Mouse (Mus musculus) liver, embryonic 15.5 days (tissue): ENCODE measurements around the gene Pak6. TPM values are rescaled to one million over a fixed set of nuclear protein-coding genes. Genes with fewer than 3 reads are reported as not detected.

Source experiments
- ATAC-seq: fragments of 200-750 bp; cut with Nextera tagmentation; 2 replicates; pipeline ENCODE4 v1.8.0; 2017; ENCODE audit warnings: moderate number of reproducible peaks, mild to moderate bottlenecking, moderate library complexity; ENCODE audit not compliant: insufficient read depth
- H3K27ac ChIP-seq: fragments of 300-500 bp; sonication (generic); replicated peaks from 2 replicates; pipeline ENCODE4 v1.5.1; 2015; ENCODE audit warnings: mild to moderate bottlenecking, inconsistent platforms
- H3K27me3 ChIP-seq: fragments of 300-500 bp; sonication (generic); 2 replicates; pipeline ENCODE4 v1.6.1; 2015; ENCODE audit warnings: mild to moderate bottlenecking, inconsistent platforms
- H3K36me3 ChIP-seq: fragments of 300-500 bp; sonication (generic); replicated peaks from 2 replicates; pipeline ENCODE4 v1.6.1; 2015; ENCODE audit warnings: moderate library complexity, mild to moderate bottlenecking, inconsistent platforms
- H3K4me1 ChIP-seq: fragments of 300-500 bp; sonication (generic); replicated peaks from 2 replicates; pipeline ENCODE4 v1.6.1; 2015; ENCODE audit warnings: inconsistent platforms
- H3K4me2 ChIP-seq: fragments of 300-500 bp; sonication (generic); 2 replicates; pipeline ENCODE4 v1.6.1; 2015; ENCODE audit warnings: moderate library complexity, mild to moderate bottlenecking, inconsistent platforms
- H3K4me3 ChIP-seq: fragments of 300-500 bp; sonication (generic); replicated peaks from 2 replicates; pipeline ENCODE4 v1.5.1; 2015; ENCODE audit warnings: mild to moderate bottlenecking, inconsistent platforms
- H3K9ac ChIP-seq: fragments of 300-500 bp; sonication (generic); 2 replicates; pipeline ENCODE4 v1.6.1; 2015; ENCODE audit warnings: moderate library complexity, mild to moderate bottlenecking, inconsistent platforms
- H3K9me3 ChIP-seq: fragments of 300-500 bp; sonication (generic); replicated peaks from 2 replicates; pipeline ENCODE4 v1.6.1; 2016; ENCODE audit warnings: inconsistent platforms
- WGBS: fragments of 180-500 bp; shearing (Covaris S2); methylation state at CpG from one replicate; pipeline ENCODE4 v1.1.7; 2015; ENCODE audit warnings: mixed read lengths; ENCODE audit not compliant: insufficient replicate concordance; 5-methylcytosine and 5-hydroxymethylcytosine counted together
- polyA plus RNA-seq: library from polyadenylated mRNA; unstranded; fragments of >200 nt; fragmentation: Nextera tagmentation; extraction: Ambion mirVana; gene quantifications from 2 replicates; pipeline ENCODE4 v1.2.1, GENCODE M21; 2015

Gene Pak6
- polyA plus RNA-seq, 1 experiment from 2014 or later: 0.45 TPM

GRCm38 (mm10) chr2:118700179-118701062 is 37.3 kb downstream of the Pak6 start:
- ATAC-seq: 0 out of 2 replicates have a peak, but pooled peaks have one; percentile 25
- Histone ChIP-seq H3K27me3 (peaks cover 90% of the 10 kb centered on the region), H3K36me3 (no peaks in the 10 kb centered on the region), H3K9ac (no peak overlapping the region), H3K27ac (no peak overlapping the region), H3K9me3 (no peaks in the 10 kb centered on the region), H3K4me3 (peak overlapping the region; percentile 21; the same call in 1 of the 2 replicates), H3K4me1 (peaks cover 51% of the 10 kb centered on the region), H3K4me2 (peak overlapping the region; percentile 50)
- 2% methylated on average over 32 of the region's 32 CpGs for WGBS

GRCm38 (mm10) chr2:118701161-118701560 is 38.1 kb downstream of the Pak6 start:
- Histone ChIP-seq H3K4me2 (no peak overlapping the region), H3K27ac (no peak overlapping the region), H3K27me3 (peaks cover 94% of the 10 kb centered on the region), H3K4me3 (no peak overlapping the region), H3K4me1 (peaks cover 47% of the 10 kb centered on the region), H3K9ac (no peak overlapping the region), H3K36me3 (no peaks in the 10 kb centered on the region), H3K9me3 (no peaks in the 10 kb centered on the region)
- 12% methylated on average over 5 of the region's 5 CpGs for WGBS
- ATAC-seq: no peak

- H3K4me1 ChIP-seq: peaks cover 39% of the 10 kb centered on the region
- H3K36me3 ChIP-seq: no peaks in the 10 kb centered on the region
- H3K9me3 ChIP-seq: no peaks in the 10 kb centered on the region
- H3K4me2 ChIP-seq: peak overlapping the region; percentile 65
- no peak for ATAC-seq
- peaks cover 95% of the 10 kb centered on the region for H3K27me3 ChIP-seq
- WGBS: 9% methylated on average over 51 of the region's 51 CpGs
- H3K9ac ChIP-seq: no peak overlapping the region
- peak overlapping the region; percentile 50 for H3K4me3 ChIP-seq
- no peak overlapping the region for H3K27ac ChIP-seq
These were observed 39.1 kb downstream of the Pak6 start for GRCm38 (mm10) chr2:118701971-118702882.

GRCm38 (mm10) chr2:118702883-118703761 is 40.0 kb downstream of the Pak6 start:
- Histone ChIP-seq H3K9ac (no peak overlapping the region), H3K4me3 (peak overlapping the region; percentile 50)
- under 1% methylated on average over 93 of the region's 93 CpGs for WGBS

GRCm38 (mm10) chr2:118703913-118704730 is 41.0 kb downstream of the Pak6 start, which contains the start of gene Ankrd63:
Ankrd63 (minus strand) TSS chr2:118703963.
- Histone ChIP-seq H3K27ac (no peak within 1 kb of the TSS), H3K4me2 (peak within 1 kb of the TSS; percentile 65), H3K9me3 (no peaks in the 10 kb centered on the region), H3K4me1 (peaks cover 40% of the 10 kb centered on the region), H3K36me3 (no peaks in the 10 kb centered on the region), H3K9ac (no peak within 1 kb of the TSS), H3K27me3 (peaks cover 100% of the 10 kb centered on the region), H3K4me3 (peak within 1 kb of the TSS; percentile 50)
- no peak for ATAC-seq
- WGBS: 2% methylated on average over 50 of the region's 50 CpGs

More at GRCm38 (mm10) chr2:118702883-118703761, 40.0 kb downstream of the Pak6 start:
- 0 out of 2 replicates have a peak, but pooled peaks have one; percentile 12 for ATAC-seq
- Histone ChIP-seq H3K4me2 (peak overlapping the region; percentile 65), H3K9me3 (no peaks in the 10 kb centered on the region), H3K36me3 (no peaks in the 10 kb centered on the region), H3K4me1 (peaks cover 39% of the 10 kb centered on the region), H3K27ac (no peak overlapping the region), H3K27me3 (peaks cover 96% of the 10 kb centered on the region)

GRCm38 (mm10) chr2:118706436-118706835 is 43.3 kb downstream of the Pak6 start:
- Histone ChIP-seq H3K9me3 (no peaks in the 10 kb centered on the region), H3K27ac (no peak overlapping the region), H3K9ac (no peak overlapping the region), H3K27me3 (peaks cover 100% of the 10 kb centered on the region), H3K36me3 (no peaks in the 10 kb centered on the region), H3K4me1 (peaks cover 46% of the 10 kb centered on the region), H3K4me3 (no peak overlapping the region), H3K4me2 (no peak overlapping the region)
- no peak for ATAC-seq
- WGBS: 3% methylated on average over 6 of the region's 6 CpGs

- no peak overlapping the region for H3K9ac ChIP-seq
- no peak for ATAC-seq
- no peaks in the 10 kb centered on the region for H3K36me3 ChIP-seq
- H3K4me1 ChIP-seq: peaks cover 33% of the 10 kb centered on the region
- no peaks in the 10 kb centered on the region for H3K9me3 ChIP-seq
- peaks cover 100% of the 10 kb centered on the region for H3K27me3 ChIP-seq
- no peak overlapping the region for H3K4me3 ChIP-seq
- no peak overlapping the region for H3K27ac ChIP-seq
- H3K4me2 ChIP-seq: no peak overlapping the region
- WGBS: 68% methylated on average over 4 of the region's 4 CpGs
These were observed 45.4 kb downstream of the Pak6 start for GRCm38 (mm10) chr2:118708472-118708871.

GRCm38 (mm10) chr2:118709655-118710221 is 46.6 kb downstream of the Pak6 start:
- Histone ChIP-seq H3K9me3 (no peaks in the 10 kb centered on the region), H3K27ac (no peak overlapping the region), H3K4me1 (peaks cover 23% of the 10 kb centered on the region), H3K4me3 (no peak overlapping the region), H3K9ac (no peak overlapping the region), H3K27me3 (peaks cover 91% of the 10 kb centered on the region), H3K36me3 (no peaks in the 10 kb centered on the region), H3K4me2 (no peak overlapping the region)
- WGBS: 38% methylated on average over 4 of the region's 4 CpGs
- ATAC-seq: no peak

GRCm38 (mm10) chr2:118711038-118711494 is 48.0 kb downstream of the Pak6 start:
- peaks cover 77% of the 10 kb centered on the region for H3K27me3 ChIP-seq

More at GRCm38 (mm10) chr2:118711038-118711494, 48.0 kb downstream of the Pak6 start:
- WGBS: 27% methylated on average over 36 of the region's 36 CpGs
- no peaks in the 10 kb centered on the region for H3K36me3 ChIP-seq
- H3K4me2 ChIP-seq: peak overlapping the region; percentile 56
- no peaks in the 10 kb centered on the region for H3K9me3 ChIP-seq
- peaks cover 23% of the 10 kb centered on the region for H3K4me1 ChIP-seq
- 0 out of 2 replicates have a peak overlapping the region, but pooled peaks have one; percentile 12 for H3K4me3 ChIP-seq
- no peak for ATAC-seq
- no peak overlapping the region for H3K9ac ChIP-seq
- H3K27ac ChIP-seq: no peak overlapping the region
